Mouse (Mus musculus) hindbrain, embryonic 16.5 days (tissue): ENCODE data around the gene Aff3. TPM values are rescaled to one million over a fixed set of nuclear protein-coding genes. Genes with fewer than 3 reads are reported as not detected.

Experiments used
- ATAC-seq: fragments of 200-750 bp; cut with Nextera tagmentation; 2 replicates; pipeline ENCODE4 v1.8.0; 2017; ENCODE audit warnings: moderate TSS enrichment, moderate library complexity
- H3K27ac ChIP-seq: fragments of 300-500 bp; sonication (generic); 2 replicates; pipeline ENCODE4 v1.5.1; 2014; ENCODE audit warnings: low read depth, mild to moderate bottlenecking, control low read depth, low read length, moderate library complexity
- H3K27me3 ChIP-seq: fragments of 300-500 bp; sonication (generic); replicated peaks from 2 replicates; pipeline ENCODE4 v1.6.1; 2014; ENCODE audit warnings: low read length; ENCODE audit not compliant: control insufficient read depth, insufficient read depth
- H3K36me3 ChIP-seq: fragments of 300-500 bp; sonication (generic); 2 replicates; pipeline ENCODE4 v1.6.1; 2014; ENCODE audit warnings: mild to moderate bottlenecking, low read length, moderate library complexity, mixed read lengths; ENCODE audit not compliant: control insufficient read depth, insufficient read depth
- H3K4me1 ChIP-seq: fragments of 300-500 bp; sonication (generic); 2 replicates; pipeline ENCODE4 v1.6.1; 2014; ENCODE audit warnings: low read depth, low read length; ENCODE audit not compliant: control insufficient read depth, insufficient read depth
- H3K4me2 ChIP-seq: fragments of 300-500 bp; sonication (generic); 2 replicates; pipeline ENCODE4 v1.6.1; 2014; ENCODE audit warnings: mild to moderate bottlenecking, low read length, control low read depth, moderate library complexity
- H3K4me3 ChIP-seq: fragments of 300-500 bp; sonication (generic); 2 replicates; pipeline ENCODE4 v1.5.1; 2014; ENCODE audit warnings: mild to moderate bottlenecking, low read length, control low read depth, moderate library complexity
- H3K9ac ChIP-seq: fragments of 300-500 bp; sonication (generic); 2 replicates; pipeline ENCODE4 v1.6.1; 2014; ENCODE audit warnings: low read depth, mild to moderate bottlenecking, control low read depth, low read length, moderate library complexity
- H3K9me3 ChIP-seq: fragments of 300-500 bp; sonication (generic); 2 replicates; pipeline ENCODE4 v1.6.1; 2014; ENCODE audit warnings: mild to moderate bottlenecking, low read length, moderate library complexity; ENCODE audit not compliant: control insufficient read depth
- WGBS: fragments of 180-500 bp; shearing (Covaris S2); extraction: QIAGEN DNeasy Blood & Tissue Kit; methylation state at CpG from one replicate; pipeline ENCODE4 v1.1.7; 2014; 5-methylcytosine and 5-hydroxymethylcytosine counted together
- polyA plus RNA-seq: library from polyadenylated mRNA; unstranded; fragments of >200 nt; fragmentation: Nextera tagmentation; extraction: Ambion mirVana; gene quantifications from 2 replicates; pipeline ENCODE4 v1.2.1, GENCODE M21; 2015

Gene Aff3
- polyA plus RNA-seq, 1 experiment from 2014 or later: 8.4 TPM

DNA sequence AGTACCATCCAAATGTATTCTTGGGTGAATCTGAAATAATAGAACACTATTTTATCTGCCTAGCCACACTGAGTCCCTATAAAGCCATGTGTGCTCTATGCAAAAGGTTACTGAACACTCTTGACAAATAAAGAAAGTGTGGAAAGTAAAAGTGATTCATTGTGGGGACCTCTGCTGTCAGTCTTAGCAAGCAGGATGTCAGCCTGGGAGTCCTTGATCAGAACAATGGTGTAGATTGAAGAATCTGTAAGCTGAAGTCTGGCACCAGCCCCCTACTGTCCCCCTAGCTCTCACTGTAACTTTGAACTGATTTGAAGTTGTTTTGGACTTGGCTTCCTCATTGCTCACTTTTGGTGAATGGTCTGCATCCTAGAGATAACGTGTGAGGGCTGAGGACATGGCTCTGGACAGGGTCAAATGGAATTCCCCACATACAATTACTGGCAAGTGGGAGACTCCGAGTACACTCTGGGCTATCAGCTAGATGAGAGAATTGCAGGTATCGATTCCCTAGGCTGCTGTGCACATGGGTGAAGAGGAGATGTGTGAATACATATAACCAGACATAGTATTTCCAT is 2.0 kb downstream of the Aff3 start:
- Histone ChIP-seq H3K9ac (no peak overlapping the region), H3K4me3 (no peak overlapping the region), H3K4me2 (no peak overlapping the region), H3K36me3 (no peaks in the 10 kb centered on the region), H3K4me1 (no peaks in the 10 kb centered on the region), H3K9me3 (no peaks in the 10 kb centered on the region), H3K27me3 (no peaks in the 10 kb centered on the region), H3K27ac (no peak overlapping the region)
- WGBS: 88% methylated on average over 3 of the region's 3 CpGs
- no peak for ATAC-seq

DNA sequence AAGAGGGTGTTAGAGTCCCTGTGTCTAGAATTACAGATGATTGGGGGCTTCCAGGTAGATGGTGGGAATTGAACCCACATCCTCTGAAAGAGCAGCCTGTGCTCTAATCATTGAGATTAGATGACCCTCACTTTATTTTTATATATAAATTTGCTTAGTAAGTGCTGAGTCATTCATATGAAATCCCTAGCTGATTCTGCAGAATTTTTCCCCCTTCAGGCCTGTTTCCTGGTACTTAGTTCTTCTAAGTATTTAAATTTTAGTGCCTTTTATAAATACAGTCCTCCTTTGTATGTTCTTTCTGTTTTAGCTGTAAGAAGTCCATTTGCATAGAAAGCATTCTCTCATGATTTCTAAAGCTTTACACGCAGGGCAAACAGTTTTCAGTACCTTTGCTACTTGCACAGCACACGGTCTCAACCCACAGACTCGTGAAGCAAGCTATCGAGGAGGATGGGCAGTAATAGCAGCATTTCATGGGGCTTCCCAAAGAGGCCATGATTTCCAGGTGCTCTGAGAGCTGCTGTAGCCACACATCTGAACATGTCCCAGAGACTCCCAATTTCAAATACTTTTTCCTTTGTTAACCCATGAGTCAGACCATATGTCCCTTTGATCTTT is 5.7 kb downstream of the Aff3 start:
- no peaks in the 10 kb centered on the region for H3K27me3 ChIP-seq
- H3K36me3 ChIP-seq: no peaks in the 10 kb centered on the region

DNA sequence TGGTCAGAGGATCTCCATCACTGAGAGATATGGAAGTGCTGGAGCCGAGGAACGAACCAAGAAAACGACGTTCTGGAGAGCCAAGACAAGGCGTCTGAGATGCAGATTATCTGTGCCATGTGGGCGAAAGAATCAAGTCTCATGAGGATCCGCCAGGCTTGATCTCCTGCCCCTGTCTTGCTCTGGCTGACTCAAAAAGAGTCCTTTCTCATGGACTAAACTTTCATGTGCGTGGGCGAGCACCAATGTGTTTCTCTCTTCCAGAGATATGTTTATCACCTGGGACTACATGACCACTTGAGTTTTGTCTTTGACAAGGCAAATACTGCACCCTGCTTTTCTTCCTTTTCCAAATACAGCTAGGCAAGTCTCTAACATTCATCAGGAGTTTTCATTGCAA is 6.4 kb downstream of the Aff3 start:
- 86% methylated on average over 9 of the region's 9 CpGs for WGBS
- Histone ChIP-seq H3K4me2 (no peak overlapping the region), H3K36me3 (no peaks in the 10 kb centered on the region), H3K27me3 (no peaks in the 10 kb centered on the region), H3K9me3 (no peaks in the 10 kb centered on the region), H3K4me1 (no peaks in the 10 kb centered on the region), H3K4me3 (no peak overlapping the region), H3K9ac (no peak overlapping the region), H3K27ac (no peak overlapping the region)
- ATAC-seq: no peak

More for the DNA sequence above, 5.7 kb downstream of the Aff3 start:
- Histone ChIP-seq H3K4me2 (no peak overlapping the region), H3K4me1 (no peaks in the 10 kb centered on the region), H3K27ac (no peak overlapping the region), H3K9me3 (no peaks in the 10 kb centered on the region), H3K9ac (no peak overlapping the region), H3K4me3 (no peak overlapping the region)
- WGBS: 79% methylated on average over 4 of the region's 4 CpGs
- no peak for ATAC-seq

DNA sequence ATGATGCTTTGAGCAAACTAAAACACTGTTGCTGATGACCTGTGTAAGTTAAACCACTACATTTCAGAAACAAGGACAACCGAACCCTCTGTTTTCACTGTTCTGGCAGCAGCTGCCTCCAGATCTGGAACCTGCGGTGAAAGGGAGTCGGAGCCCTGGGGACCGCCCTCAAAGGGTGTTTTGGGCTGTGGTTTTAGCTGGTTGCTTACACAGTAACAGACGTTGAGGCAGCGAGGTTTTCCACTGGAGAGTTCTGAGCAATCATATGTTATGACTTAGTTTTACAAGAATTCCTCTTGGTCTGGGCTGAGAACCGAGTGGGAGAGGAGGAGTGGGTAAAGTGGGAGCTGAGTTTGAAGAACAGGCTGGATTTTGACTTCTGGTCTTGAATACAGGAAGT is 7.1 kb downstream of the Aff3 start:
- Histone ChIP-seq H3K4me1 (no peaks in the 10 kb centered on the region), H3K9ac (no peak overlapping the region), H3K9me3 (no peaks in the 10 kb centered on the region), H3K36me3 (no peaks in the 10 kb centered on the region), H3K27me3 (no peaks in the 10 kb centered on the region), H3K4me3 (no peak overlapping the region), H3K27ac (no peak overlapping the region), H3K4me2 (no peak overlapping the region)
- 78% methylated on average over 7 of the region's 7 CpGs for WGBS
- ATAC-seq: no peak

DNA sequence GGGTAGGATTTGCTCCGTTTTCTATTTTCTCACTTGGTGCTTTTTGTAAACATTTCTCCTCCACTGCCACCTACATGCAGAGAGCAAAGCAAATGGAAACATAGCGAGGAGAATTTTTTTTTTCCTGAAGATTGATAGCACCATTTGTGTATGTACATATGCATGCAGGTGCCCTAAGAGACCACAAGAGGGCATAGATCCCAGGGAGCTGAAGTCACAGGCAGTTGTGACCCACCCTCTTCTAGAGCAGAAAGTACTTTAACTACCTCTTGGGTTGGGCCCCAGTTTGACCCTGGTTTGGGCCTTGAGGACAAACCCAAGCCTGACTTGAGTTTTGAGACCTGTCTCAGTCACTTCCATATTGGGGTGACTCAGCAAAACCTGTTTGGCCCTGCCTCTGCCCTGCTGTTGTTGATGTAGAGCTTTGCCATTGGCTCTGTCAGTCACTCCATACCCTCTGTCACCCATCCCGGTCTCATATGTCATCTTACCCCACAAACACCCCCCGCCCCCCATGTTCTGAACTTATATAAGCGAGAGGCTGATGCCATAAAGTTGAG is 9.7 kb downstream of the Aff3 start:
- Histone ChIP-seq H3K9ac (no peak overlapping the region), H3K27ac (no peak overlapping the region), H3K9me3 (no peaks in the 10 kb centered on the region), H3K36me3 (no peaks in the 10 kb centered on the region), H3K4me3 (no peak overlapping the region), H3K4me1 (no peaks in the 10 kb centered on the region), H3K4me2 (no peak overlapping the region), H3K27me3 (no peaks in the 10 kb centered on the region)
- ATAC-seq: no peak
- WGBS: 95% methylated on average over 5 of the region's 5 CpGs

DNA sequence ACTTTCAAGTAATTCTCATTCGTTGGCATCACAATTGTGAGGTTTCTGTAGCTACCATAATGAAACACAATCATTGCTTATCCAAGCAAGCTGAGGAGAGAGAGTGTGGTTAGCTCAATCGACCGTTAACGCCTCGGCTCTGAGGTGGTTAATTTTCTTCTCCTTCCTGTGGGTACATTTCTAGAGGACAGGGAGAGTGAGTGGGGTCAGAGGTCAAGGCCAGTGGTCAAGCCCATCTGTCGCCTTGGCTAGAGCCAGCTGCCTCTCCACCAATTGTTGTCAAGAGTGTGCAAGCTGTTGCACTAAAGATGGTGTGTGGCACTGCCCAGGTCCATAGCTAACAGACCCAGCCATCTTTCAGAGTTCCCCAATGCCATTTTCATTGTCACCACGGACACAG is 14.7 kb downstream of the Aff3 start:
- Histone ChIP-seq H3K4me3 (no peak overlapping the region), H3K27ac (no peak overlapping the region), H3K9ac (no peak overlapping the region), H3K4me2 (no peak overlapping the region), H3K9me3 (no peaks in the 10 kb centered on the region), H3K27me3 (no peaks in the 10 kb centered on the region), H3K36me3 (no peaks in the 10 kb centered on the region), H3K4me1 (no peaks in the 10 kb centered on the region)
- WGBS: 56% methylated on average over 7 of the region's 7 CpGs
- no peak for ATAC-seq

DNA sequence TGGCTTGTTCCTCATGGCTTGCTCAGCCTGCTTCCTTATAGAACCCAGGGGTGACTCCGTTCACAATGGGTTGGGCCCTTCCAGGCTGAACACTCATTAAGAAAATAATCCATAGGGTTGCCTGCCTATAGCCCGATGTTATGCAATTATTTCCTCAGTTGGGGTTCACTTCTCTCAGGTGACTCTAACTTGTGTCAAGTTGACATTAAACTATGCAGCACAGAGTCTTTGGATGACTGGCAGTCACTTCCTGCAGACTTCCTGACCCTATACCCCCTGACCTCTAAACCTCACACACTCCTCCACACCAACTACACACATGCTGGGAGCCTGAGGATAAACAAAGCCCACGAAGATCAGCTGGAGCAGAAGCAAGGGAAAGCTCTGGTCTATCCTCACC is 15.6 kb downstream of the Aff3 start:
- Histone ChIP-seq H3K9ac (no peak overlapping the region), H3K27ac (no peak overlapping the region), H3K4me2 (no peak overlapping the region), H3K36me3 (no peaks in the 10 kb centered on the region), H3K4me3 (no peak overlapping the region), H3K27me3 (no peaks in the 10 kb centered on the region), H3K9me3 (no peaks in the 10 kb centered on the region), H3K4me1 (no peaks in the 10 kb centered on the region)
- no peak for ATAC-seq
- WGBS: 61% methylated on average over 3 of the region's 3 CpGs

DNA sequence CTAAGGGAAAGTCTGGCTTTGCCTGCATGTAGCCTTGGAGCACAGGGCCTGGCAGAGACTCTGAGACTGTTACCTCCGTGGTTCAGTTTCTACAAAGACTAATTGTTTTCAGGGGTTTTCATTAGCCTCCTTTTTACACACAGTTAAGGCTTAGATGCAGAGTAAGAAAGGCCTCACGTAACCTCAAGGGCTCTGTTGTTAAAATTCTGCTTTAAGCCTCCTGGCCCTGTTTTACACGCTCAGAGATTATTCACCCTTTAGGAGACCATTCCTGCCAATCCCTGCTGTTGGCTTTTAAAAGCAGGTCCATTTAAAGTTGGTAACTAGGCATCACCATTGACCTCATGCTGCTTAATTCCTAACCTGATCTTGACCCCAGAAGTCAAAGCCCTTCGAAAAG is 22.5 kb downstream of the Aff3 start:
- no peak for ATAC-seq
- WGBS: 34% methylated on average over 4 of the region's 4 CpGs
- Histone ChIP-seq H3K9ac (no peak overlapping the region), H3K27ac (no peak overlapping the region), H3K27me3 (no peaks in the 10 kb centered on the region), H3K4me2 (no peak overlapping the region), H3K36me3 (no peaks in the 10 kb centered on the region), H3K9me3 (peaks cover 2% of the 10 kb centered on the region; the same call in 1 of the 2 replicates), H3K4me1 (no peaks in the 10 kb centered on the region), H3K4me3 (no peak overlapping the region)

DNA sequence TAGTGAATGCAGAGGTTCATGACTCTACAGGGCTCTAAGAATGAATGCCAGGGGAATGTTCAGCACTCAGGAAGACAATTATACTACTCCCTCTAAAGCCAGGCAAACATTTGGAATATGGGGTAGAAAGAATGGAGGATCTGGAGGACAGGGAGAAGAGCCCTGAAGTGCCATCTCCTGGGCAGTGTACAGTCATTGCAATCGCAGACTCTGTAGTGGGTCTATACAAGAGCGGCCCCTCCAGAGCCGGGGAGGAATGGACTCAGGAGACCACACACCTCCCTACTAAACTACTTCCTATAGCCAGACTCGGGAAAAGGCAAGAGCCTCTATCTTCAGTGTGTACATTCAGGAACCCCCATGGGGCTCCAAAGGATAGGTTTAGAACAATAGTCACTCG is 25.1 kb downstream of the Aff3 start:
- ATAC-seq: no peak
- Histone ChIP-seq H3K36me3 (no peaks in the 10 kb centered on the region), H3K4me1 (no peaks in the 10 kb centered on the region), H3K9ac (no peak overlapping the region), H3K4me3 (no peak overlapping the region), H3K4me2 (no peak overlapping the region), H3K27ac (no peak overlapping the region), H3K9me3 (peaks cover 2% of the 10 kb centered on the region; the same call in 1 of the 2 replicates), H3K27me3 (no peaks in the 10 kb centered on the region)
- WGBS: 78% methylated on average over 5 of the region's 5 CpGs
